Mouse (Mus musculus): ENCODE measurements around the gene Baz1b. TPM values are rescaled to one million over a fixed set of nuclear protein-coding genes. Genes with fewer than 3 reads are reported as not detected.

Baz1b gene
- polyA plus RNA-seq, 1 experiment from 2014 or later: 34.1 TPM

- Histone ChIP-seq H3K27ac (no peak overlapping the region), H3K9ac (no peak overlapping the region), H3K9me3 (no peaks in the 10 kb centered on the region), H3K4me1 (replicated peaks) (no peaks in the 10 kb centered on the region), H3K27me3 (replicated peaks) (no peaks in the 10 kb centered on the region), H3K4me3 (replicated peaks) (no peak overlapping the region), H3K36me3 (no peaks in the 10 kb centered on the region), H3K4me2 (replicated peaks) (no peak overlapping the region)
- 77% methylated on average over 2 of the region's 2 CpGs for WGBS
- no peak for ATAC-seq
Measured at GRCm38 (mm10) chr5:135292001-135292400, 104.9 kb downstream of the Baz1b start.

Other genes starting within 250 kb of the Baz1b start
- 45.6 and 49.2 TPM in 2 replicates for gene Cldn4, start 240.3 kb upstream of the Baz1b start, polyA plus RNA-seq (2015; fragmentation: Nextera tagmentation; extraction: Ambion mirVana)
- 173 and 195 TPM in 2 replicates for gene Cldn3, start 201.1 kb upstream of the Baz1b start, polyA plus RNA-seq (2015; fragmentation: Nextera tagmentation; extraction: Ambion mirVana)
- 96.0 and 101 TPM in 2 replicates for gene Abhd11, start 178.1 kb upstream of the Baz1b start, polyA plus RNA-seq (2015; fragmentation: Nextera tagmentation; extraction: Ambion mirVana)
- 13.0 and 15.7 TPM in 2 replicates for gene Stx1a, start 163.8 kb upstream of the Baz1b start, polyA plus RNA-seq (2015; fragmentation: Nextera tagmentation; extraction: Ambion mirVana)
- 30.7 and 33.6 TPM in 2 replicates for gene Dnajc30, start 123.1 kb upstream of the Baz1b start, polyA plus RNA-seq (2015; fragmentation: Nextera tagmentation; extraction: Ambion mirVana)
- gene Bud23, start 122.3 kb upstream of the Baz1b start, polyA plus RNA-seq (2015; fragmentation: Nextera tagmentation; extraction: Ambion mirVana): 106 and 115 TPM in 2 replicates
- gene Vps37d, start 109.0 kb upstream of the Baz1b start, polyA plus RNA-seq (2015; fragmentation: Nextera tagmentation; extraction: Ambion mirVana): 5.4 and 6.0 TPM in 2 replicates
- gene Mlxipl, start 97.4 kb upstream of the Baz1b start, polyA plus RNA-seq (2015; fragmentation: Nextera tagmentation; extraction: Ambion mirVana): 6.5 and 8.7 TPM in 2 replicates
- gene Tbl2, start 37.6 kb upstream of the Baz1b start, polyA plus RNA-seq (2015; fragmentation: Nextera tagmentation; extraction: Ambion mirVana): 26.3 and 28.0 TPM in 2 replicates
- 50.2 and 50.3 TPM in 2 replicates for gene Bcl7b, start 19.0 kb upstream of the Baz1b start, polyA plus RNA-seq (2015; fragmentation: Nextera tagmentation; extraction: Ambion mirVana)
- gene Fzd9, start 64.0 kb downstream of the Baz1b start, polyA plus RNA-seq (2015; fragmentation: Nextera tagmentation; extraction: Ambion mirVana): 0.87 and 0.88 TPM in 2 replicates
- 0.40 and 0.56 TPM in 2 replicates for gene Fkbp6, start 162.8 kb downstream of the Baz1b start, polyA plus RNA-seq (2015; fragmentation: Nextera tagmentation; extraction: Ambion mirVana)
- 0.16 and 0.23 TPM in 2 replicates for gene Trim50, start 166.0 kb downstream of the Baz1b start, polyA plus RNA-seq (2015; fragmentation: Nextera tagmentation; extraction: Ambion mirVana)
- gene Nsun5, start 182.7 kb downstream of the Baz1b start, polyA plus RNA-seq (2015; fragmentation: Nextera tagmentation; extraction: Ambion mirVana): 30.2 and 35.8 TPM in 2 replicates
- gene Pom121, start 207.3 kb downstream of the Baz1b start, polyA plus RNA-seq (2015; fragmentation: Nextera tagmentation; extraction: Ambion mirVana): 10.6 and 11.0 TPM in 2 replicates

Data from intestine, embryonic 15.5 days (tissue).